Mouse (Mus musculus) layer of hippocampus, postnatal 10 days (tissue): Measurements from ENCODE around the gene Fam213b. TPM values are rescaled to one million over a fixed set of nuclear protein-coding genes. Genes with fewer than 3 reads are reported as not detected.

Experiments
- DNase-seq, 2 experiments: peaks; one replicate each; pipeline ENCODE4 v3.0.0; 2021; ENCODE audit warnings: low spot score in 2 of 2
- total RNA-seq, 2 experiments: library from RNA; stranded (reverse); gene quantifications; 2 replicates each; pipeline ENCODE4 v1.2.3; 2021

Gene Fam213b
- total RNA-seq, 2 experiments from 2014 or later: 36.2 to 39.0 TPM

DNA sequence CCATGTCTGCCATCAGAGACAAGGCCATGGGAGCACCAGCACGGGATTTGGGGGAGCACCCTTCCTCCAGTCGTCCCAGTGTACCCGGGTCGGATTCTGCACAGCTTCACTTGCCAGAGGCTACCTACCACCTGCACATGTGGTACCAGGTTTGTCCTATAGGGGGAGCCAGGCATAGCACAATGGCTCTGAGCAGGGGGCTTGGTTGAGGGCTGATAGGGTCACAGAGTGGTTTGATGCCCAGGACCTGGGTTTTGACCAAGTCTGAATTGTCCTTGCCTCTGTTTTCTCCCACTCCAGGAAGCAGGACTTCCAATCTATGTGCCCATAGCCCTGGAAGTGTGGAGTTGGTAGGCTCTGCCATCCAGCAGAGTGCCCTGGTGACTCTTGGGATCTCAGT is 26.5 kb upstream of the Fam213b start:
- no peak for DNase-seq

DNA sequence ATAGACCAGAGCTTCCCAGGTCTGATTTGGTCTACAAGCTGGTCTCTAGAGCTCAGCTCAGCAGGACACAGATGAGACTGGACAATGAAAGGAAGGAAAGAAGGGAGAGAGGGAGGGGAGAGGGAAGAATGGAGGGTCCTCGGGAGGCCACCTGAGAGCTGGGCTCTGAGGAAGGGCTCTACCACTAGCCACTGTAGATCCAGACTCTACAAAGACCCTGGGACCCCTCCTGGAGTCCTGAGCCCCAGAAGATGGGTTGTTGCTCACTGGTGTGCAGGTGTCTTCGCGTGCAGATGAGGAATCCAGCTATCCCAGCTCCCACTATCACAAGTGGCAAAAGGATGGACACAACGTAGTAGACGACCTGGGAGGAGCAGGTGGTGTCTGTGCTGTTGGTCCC is 24.0 kb upstream of the Fam213b start:
- DNase-seq: no peak

DNA sequence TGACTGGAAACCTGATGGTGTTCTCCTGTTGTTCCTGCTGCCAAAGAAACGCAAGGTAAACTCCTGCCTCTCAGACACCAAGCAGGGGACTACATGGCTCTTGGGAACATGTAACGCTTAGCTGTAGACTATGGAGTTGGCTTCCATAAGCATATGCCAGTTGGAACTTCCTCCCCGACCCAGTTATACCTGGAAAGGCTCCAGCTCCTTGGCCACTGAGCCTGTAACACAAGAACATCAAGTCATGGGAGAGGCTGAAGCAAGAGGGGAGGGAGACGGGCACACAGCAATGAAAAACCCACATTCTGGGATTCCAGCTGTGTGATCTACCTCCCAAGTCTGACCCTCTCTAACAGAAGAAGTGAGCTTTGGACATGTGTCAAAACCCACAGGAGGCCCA is 23.4 kb upstream of the Fam213b start:
- DNase-seq: no peak

DNA sequence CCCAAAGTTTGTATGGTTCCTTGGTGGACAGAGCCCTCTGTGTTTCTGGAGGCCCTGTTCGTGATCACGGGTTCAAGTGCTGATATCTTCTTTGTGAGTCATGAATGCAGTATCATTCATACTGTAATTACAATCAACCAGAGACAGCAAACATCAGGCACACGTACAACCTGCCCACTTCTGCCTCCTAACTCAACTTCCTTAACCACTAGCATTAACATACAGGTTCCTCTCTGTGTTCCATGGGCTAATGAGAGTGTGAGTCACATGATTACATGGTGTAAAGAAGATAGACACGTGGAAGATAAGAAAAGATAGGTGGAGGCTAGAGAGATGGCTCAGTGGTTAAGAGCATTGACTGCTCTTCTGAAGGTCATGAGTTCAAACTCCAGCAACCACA is 17.7 kb upstream of the Fam213b start:
- DNase-seq: no peak

DNA sequence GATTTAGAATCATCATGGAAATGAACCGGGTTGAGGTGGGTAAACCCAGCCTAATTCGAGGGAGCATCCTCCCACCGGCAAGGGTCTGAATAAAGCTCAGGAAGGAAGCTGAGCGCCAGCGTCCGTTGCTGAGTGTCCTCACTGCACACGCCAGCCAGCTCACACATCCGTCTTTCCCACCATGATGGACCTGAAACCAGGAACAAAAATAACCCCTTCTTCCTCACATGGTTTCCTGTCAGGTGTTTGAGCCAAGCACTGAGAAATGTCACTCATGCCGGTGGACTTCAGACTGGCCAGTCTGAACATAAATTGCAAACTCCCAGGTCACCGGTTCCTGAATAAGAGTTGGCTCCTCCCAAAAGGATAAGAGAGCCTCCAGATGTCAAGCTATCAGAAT is 16.4 kb upstream of the Fam213b start:
- DNase-seq: no peak

DNA sequence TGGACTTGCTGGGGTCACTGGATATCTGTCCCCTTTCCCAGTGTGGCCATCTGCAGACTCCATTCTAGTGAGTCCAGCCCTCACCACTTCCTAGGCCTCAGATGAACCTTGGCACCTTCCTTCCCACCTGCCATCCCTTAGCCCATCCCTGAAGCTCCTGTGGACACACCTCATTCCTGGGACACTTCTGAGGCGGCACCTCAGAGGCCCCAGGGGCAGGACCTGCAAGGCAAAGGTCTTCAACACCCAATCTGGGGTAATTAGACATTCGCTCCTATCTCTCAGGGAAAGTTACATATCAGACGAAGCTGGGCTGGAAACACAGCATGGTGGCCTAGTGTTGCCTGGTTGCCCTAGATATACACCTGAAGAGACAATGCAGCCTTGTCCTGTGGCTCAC is 15.8 kb upstream of the Fam213b start:
- DNase-seq: no peak

DNA sequence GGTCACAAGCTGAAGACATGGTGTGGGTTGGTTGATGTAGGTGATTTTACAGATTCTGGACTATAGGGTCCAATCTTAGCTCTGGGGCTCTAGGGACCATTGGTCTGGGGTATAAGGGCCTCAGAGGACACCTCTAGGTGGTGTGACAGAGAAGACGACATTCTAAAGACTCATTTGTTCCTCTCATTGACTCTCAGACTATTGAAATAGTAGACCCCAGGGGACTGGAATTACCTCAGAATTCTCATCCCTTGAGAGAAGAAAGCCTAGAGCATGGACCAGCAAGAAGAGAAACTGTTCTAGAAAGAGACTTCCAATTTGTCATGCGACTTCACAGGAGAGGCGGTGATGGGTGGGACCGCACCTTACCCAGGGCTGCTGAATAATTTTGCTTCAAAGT is 15.3 kb upstream of the Fam213b start:
- DNase-seq: no peak

DNA sequence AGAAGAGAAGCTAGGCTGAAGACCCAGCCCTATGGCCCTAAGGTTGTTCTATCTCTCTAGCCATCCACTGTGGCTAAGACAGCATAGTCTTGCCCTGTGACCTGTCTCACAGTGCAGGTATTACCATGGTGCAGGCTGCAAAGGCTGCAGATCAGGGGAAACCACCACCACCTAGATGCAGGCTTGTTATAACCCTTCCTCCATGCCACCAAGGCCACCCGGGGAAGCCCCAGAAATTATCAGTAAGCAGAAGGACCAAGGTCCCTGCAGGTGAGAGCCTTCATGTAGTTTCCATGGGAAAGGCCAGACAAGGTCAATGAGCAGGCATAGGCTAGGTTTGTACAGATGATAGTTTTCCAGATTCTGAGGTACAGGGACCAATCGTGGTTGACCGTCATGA is 14.9 kb upstream of the Fam213b start:
- no peak for DNase-seq

DNA sequence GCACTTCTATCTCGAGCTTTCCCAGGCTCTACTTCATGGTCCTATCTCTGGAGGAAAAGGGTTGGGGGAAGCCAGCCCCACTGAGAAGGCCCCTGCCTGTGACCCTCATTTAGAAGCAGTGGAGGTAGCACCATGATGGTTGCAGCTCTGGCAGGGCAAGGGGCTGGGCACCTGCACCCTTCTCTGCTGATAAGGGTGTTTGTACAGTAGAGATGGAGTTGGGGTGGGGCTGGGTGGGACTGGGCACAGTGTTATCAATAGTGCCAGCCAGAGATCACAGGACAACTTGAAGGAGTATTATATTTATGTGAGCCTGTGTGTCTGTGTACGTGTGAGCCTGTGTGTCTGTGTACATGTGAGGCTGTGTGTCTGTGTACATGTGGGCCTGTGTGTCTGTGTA is 12.7 kb upstream of the Fam213b start:
- DNase-seq: no peak

DNA sequence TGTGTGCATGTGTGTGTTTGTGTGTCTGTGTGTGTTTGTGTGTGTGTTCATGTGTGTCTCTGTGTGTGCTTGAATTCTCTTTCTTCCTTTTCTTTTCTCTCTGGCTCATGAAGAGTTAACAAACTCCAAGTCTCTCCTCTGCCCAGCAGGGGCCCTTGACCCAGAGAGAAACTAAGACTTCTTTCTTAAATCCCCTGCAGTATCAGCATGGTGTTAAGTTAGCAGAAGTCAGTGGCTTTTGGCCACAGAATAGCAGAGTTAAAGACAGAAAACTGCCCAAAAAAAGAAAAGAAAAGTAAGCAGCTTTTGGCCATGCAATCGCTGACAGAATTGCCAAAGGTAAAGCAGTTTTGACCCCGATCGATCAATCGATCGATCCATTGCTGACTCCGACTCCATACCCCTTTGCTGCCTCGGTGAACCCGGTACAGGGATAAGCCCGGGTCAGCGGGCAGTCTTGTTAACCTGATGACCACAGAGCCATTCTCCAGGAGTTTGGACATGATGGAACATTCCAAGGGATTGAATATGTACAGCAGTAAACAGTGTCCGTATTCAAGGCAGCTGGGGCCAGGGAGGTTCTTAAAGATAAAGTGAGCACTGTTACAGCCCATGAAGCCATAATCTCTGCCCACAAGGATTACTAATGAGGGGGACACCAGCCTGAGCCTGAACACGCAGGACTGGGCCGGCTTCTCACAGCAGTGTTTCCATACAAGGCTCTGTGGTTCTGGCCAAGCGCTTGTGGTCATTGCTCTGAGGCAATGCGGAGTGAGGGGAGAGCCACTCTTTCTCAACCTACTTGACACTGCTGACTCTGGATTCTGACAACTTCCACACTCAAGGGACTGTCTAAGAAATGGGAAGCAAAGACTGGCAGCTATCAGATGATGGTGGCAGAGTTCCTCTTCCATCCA is 11.9 kb upstream of the Fam213b start:
- no peak for DNase-seq

DNA sequence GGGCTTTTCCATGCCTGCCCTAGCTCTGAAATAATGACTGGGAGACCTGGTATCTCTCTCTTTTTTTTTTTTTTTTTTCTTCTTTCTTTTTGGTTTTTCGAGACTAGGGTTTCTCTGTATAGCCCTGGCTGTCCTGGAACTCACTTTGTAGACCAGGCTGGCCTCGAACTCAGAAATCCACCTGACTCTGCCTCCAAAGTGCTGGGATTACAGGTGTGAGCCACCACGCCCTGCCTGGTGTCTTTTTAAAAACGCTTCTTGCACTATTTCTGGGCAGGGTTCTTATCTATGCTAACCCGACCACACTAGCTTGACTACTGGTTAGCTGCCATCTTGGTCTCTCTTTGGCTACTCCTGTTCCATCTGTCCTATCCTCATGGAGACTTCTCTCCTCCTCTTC is 9.6 kb upstream of the Fam213b start:
- no peak for DNase-seq

DNA sequence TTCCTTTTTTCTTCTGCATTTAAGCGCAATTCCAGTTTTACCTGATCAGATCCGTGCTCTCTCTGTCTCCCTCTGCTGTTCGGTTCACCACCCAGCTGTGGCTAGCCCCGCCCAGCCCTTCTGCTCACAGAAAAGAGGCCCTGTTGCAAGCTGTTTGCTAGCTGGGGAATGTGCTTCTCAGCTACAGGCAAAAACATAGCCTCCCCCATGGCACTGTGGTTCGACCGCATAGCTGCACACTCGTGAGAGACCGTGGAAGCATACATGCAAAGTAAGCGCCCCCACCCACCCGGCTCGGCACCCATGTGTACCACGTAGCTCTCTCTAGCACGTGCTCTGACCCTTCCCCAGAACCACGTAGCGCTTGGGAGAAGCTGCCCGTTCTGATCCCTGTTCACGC is 8.9 kb upstream of the Fam213b start:
- peak; percentile 67 to 80 for DNase-seq

DNA sequence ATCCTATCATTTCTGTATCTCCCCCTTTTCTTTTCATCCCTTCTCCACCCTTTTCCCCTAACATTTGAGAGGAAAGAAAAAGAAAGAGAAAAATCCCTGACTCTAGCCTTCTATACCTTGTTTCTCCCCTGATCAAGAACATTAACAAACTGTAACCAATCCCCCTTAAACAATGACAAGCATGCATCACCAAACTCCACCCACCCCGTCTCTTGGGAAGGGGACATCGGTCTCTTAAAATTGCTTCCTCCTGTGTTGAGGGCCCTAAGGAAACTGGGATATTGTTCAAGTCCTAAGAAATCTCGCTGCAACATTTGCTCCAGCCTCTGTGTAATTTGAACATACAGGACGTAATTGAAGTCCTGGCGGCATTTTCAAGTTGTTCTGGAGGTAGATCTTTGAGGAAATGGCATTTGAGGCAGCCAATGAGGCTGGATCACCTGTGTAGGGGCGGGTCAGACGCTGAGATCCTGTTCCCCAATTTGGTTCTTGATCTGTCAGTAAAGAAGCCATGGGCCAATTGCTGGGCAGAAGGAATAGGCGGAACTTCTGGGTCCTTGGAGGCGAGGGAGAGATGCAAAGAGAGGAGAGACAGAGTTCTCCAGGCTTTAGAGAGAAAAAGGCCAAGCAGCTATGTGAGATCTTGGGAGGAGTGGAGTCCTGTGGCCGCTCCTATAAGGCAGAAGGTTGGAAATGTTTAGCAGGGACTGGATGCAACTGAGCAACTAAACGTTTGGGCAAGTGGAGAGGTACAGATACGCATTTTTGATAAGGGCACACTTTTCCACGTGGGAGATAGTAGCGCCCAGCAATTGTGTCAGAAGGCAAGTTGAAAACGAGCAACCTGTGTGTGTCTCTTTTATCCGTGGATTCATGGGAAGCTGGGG is 5.5 kb upstream of the Fam213b start:
- peak; percentile 71 to 76 for DNase-seq

DNA sequence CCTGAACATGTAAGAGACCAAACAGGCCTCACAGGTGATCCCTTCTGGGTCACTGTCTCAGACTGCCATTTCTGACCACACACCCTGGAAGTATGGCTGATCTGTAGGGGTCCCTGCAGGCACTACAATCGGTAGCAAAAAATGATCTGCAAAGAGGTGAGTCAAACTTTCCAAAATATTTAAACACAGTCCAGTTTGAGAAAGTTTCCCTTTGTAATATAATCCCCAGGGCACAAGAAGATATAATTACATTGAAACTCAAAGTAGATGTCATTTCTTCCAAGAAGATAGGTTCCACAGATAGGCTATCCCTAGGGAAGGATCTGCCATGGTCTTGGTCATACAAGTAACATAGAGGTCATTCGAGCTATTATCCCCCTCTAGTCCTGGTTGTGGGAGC is 3.4 kb upstream of the Fam213b start:
- DNase-seq: no peak

DNA sequence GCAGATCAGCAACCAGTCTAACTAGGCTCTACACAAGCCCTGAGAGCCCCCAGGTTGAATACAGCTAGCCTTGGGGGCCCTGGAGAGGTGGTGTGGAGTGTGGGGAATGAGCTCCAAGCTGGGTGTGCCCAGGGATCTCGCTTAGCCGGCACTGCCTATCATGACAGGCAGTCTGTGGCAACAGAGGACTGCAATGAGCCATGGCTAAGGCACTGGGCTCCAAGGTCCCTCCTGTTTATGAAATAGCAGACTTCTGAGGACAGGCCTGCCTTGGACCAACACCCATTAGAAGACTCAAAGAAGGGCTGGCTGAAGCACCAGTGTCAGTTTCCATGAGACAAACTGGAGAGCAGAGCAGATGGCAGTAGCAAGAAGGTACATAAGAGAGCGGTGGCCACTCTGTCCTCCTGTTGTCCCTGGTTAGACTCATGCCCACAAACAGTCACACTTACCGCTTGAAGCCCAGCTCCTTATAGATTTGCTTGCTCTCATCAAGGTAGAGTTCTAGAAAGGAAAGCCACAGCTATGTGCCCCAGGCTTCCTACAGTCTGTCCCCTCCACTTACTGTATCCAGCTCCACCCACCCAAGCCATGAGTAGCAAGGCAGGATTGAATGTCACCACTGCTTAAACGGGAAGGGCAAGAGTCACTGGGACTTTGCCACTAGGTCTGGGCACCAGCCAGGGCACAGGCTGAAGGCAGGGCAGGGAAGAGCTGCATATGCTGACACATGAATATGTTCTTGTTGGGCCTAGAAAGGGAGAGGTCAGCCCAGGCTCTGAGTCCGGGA is 1.1 kb downstream of the Fam213b start:
- no peak for DNase-seq

DNA sequence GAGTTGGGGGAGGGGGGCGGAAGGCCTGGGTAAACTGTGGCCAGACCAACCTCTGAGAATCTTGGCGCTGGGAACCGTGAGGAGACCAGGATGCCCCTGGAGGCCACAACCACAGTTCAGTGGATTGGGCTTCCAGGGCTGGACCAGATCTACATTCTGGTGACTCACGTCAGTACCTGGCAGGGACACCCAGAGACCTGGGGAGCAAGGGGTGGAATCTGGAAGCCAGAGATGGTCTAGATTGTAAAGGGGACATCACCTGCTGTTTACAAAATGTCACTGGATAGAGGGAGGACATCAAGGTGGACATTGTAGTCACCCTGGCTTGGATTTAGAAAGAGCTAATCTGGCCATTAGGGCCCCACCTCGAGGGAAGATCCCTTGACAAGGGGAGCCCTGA is 3.4 kb downstream of the Fam213b start:
- no peak for DNase-seq

DNA sequence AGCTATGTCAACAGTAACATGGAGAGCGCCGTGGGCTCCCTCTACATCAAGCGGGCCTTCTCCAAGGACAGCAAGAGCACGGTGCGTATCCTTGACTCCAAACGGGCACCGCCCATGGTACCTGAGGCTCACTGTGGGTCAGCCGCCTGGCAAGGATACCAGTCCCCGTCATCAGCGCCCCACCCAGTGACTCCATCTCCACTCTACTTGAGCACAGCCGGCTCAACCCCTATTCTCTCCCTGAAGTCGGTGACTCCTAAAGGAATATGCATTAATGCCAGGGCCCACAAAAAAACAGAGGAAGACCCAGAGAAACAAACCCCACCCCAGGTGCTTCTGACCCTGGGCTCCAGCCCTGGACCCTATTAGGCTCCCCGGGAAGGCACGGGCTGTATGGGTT is 8.0 kb downstream of the Fam213b start:
- DNase-seq: no peak

DNA sequence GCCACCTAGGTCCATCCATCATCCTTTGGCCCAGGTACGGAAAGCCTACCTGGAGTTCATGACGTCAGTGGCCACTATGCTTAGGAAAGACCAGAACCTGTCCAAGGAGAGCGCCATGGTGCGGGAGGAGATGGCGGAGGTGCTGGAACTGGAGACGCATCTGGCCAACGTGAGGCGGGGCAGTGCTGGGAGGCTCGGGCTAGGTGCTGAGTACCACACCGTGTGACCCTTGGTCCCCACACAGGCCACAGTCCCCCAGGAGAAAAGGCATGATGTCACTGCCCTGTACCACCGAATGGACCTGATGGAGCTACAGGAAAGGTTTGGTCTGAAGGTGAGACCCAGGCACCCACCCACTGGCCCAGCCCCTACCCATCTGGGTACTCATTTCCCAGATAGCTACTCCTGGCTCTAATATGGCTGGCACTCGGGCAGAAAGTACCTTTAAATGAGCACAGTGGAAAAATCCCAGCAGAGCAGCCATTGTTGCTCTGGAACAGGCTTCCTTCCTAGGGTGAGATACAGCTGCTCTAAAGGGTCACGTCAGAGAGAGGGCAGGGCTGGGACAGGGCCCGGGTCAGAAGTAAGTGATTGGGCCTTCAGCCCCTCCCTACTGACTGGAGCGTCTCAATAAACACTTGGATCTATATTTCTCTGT is 11.2 kb downstream of the Fam213b start:
- DNase-seq: no peak

DNA sequence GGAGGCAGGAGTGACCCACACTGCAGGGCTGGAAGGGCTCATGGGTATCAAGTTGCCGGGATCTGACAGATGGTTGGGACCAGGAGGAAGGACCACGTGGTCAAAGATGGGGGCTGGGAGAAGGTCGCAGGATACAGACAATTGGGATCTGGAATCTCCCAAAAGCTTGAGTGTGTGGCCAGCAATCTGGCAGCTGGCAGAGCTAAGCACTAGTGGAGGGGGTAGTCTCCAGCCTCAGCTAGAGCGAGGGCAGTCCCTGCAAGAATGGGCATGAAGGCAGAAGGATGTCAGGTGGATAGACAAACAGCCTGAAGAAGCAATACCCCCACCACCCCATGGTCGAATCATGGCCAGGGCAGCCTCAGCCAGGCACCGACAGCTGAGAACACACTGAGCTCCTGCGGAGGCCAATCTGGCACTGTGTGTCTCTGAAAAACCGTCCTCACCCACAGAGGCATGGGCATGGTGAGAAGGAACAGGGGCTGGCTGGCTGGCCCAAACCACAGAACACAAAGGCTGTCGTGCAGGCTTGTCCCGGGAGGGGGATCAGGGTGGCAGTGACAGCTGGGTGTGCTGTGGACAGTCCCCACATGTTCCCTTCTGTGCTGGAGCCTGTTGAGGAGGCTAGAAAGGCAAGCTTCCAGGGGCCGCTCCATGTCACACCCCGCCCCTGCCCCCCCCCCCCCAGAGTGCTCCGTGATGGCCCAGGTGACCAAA is 11.9 kb downstream of the Fam213b start:
- no peak for DNase-seq

DNA sequence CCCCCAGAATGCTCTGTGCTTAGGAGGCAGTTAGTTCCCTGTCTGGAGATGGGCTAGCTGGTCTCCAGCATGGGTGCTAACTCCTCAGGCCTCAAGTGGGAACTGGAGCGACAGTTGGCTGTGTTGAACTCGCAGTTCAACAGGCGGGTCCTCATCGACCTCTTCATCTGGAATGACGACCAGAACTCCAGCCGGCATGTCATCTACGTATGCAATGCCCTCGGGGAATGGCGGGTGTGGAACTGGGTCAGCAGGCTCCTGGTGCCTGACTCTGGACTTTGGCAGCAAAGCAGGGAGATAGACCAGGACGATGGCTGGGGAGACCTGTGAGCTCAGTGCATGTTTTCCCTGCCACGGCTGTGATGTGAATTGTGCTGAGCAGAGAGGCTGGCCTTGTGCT is 13.5 kb downstream of the Fam213b start:
- no peak for DNase-seq
